Mouse (Mus musculus) testis, postnatal 10 days (tissue): ENCODE data around the gene Armh3.
A peak's percentile ranks its signal among the peaks of the same experiment; 100 is the strongest.

Source experiments
- DNase-seq: peaks from one replicate; pipeline ENCODE4 v3.0.0; 2021; ENCODE audit warnings: low spot score

The Armh3 gene

GRCm38 (mm10) chr19:45787450-45787849 lies 210.8 kb downstream of the Armh3 start:
- DNase-seq, result no peak

DNA sequence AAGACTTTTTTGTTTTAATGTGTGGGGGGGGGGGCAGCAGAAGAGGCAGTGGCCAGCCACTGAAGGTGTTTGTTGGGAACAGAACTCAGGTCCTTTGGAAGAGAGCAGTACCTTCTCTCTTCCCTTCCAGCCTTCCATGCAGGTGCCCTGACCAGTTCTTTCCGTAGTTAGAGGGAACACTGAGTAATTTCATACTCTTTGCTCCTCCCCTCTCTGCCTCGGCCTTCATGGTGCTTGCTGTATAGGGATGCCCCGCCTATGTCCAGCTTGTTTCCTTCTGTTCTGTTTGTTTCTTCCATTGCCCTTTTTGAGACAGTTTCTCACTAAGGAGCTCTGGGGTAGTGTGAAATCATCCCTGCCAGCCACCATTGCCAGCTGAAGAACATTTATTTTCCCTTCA lies 212.8 kb downstream of the Armh3 start:
- no peak for DNase-seq

DNA sequence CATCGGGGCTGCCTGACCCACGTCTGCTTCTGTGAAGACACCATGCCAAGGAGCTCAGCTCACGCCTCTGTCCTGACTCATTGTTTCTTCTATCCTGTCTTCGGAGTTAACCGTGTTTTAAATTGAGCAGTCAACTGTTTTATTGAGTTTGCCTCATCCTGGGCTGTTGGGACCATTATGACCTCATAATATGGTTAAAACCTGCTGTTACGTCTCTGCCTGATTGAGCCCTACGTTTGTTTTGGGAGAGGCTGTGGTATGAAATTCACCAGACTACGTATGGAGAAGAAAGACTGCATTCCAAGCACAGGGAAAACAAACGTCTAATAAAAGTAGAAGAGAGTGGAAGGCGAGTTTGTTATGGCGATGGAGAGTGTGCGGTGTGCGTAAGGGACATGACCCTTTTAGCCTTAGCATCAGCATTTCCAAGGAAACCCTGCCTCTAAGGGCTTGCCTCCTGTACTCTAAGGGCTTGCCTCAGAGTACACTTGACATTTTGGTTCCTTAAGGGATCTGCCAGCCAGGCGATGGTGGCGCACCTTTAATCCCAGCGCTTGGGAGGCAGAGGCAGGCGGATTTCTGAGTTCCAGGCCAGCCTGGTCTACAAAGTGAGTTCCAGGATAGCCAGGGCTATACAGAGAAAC lies 214.2 kb downstream of the Armh3 start:
- DNase-seq, result no peak

DNA sequence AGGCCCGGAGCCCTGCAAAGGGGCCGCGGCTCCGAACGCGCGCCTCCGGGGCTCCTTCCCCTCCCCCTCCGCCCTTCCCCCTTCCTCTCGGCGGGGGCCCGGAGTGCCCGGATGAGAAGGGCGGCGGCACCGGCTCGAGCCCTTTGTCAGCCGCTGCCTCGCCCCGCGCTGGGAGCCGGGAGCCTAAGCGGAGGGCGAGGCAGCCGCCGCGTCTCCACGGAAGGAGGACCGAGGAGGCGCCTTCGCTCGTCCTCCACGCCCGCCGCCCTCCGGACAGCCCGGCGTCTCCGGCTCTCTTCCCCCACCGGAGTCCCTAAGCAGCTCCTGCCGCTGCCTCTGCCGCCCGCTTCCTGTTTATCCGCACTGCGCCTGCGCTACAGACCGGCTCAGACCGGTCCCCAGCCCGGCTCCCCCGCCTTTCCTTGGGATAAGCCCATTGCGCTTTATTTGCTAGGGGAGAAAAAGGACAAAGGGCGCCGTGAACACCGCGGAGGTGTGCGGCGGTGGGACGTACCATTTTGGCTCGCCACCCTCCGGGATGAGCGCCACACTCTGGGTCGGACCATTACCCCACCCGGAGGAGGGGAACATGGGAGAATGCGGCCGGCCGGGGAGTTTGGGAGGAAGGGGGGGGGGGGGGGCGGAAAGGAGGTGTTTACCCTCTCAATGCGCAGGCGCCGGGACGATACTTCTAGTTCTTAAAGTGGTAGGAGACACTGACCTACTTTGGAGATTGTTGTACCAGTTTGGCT lies 214.9 kb downstream of the Armh3 start, which contains the start of gene Mgea5:
TSS of gene Mgea5 (minus strand) at position 657 of the 752 bp plus-strand sequence.
- DNase-seq, result peak; percentile 97

GRCm38 (mm10) chr19:45782315-45783001 lies 215.8 kb downstream of the Armh3 start:
- peak; percentile 86 for DNase-seq

DNA sequence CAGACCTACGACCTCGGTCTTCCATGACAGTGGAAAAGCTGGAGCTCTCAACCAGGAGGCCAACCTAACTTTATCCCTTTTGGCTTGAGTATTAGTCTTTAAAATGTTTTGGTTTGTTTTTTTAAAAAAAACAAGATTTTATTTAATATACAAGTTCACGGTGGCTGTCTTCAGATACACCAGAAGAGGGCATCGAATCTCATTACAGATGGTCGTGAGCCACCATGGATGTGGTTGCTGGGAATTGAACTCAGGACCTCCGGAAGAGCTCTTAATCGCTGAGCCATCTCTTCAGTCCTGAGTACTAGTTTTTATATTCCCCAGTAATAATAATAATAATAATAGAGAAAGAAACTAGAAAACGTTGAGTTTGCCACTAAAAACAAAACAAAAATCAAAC lies 216.6 kb downstream of the Armh3 start:
- DNase-seq, result no peak

GRCm38 (mm10) chr19:45780350-45780915 lies 217.9 kb downstream of the Armh3 start:
- no peak for DNase-seq

GRCm38 (mm10) chr19:45775486-45775885 lies 222.8 kb downstream of the Armh3 start:
- DNase-seq, result no peak

- DNase-seq, result no peak
These were observed 226.8 kb downstream of the Armh3 start for GRCm38 (mm10) chr19:45771501-45771900.
